Mouse (Mus musculus) fat pad, adult 2 months (tissue): ENCODE measurements around the gene Gpr85.
"Not testable (repeated sequence)": the region's sequence is repeated elsewhere in the genome, so short reads cannot be mapped to it uniquely, and the experiment has no call there.

Experiments used
- DNase-seq: peaks from one replicate; pipeline ENCODE4 v3.0.0-alpha.2; 2011; ENCODE audit warnings: low read depth, low spot score; ENCODE audit errors: extremely low read depth

The Gpr85 gene

DNA sequence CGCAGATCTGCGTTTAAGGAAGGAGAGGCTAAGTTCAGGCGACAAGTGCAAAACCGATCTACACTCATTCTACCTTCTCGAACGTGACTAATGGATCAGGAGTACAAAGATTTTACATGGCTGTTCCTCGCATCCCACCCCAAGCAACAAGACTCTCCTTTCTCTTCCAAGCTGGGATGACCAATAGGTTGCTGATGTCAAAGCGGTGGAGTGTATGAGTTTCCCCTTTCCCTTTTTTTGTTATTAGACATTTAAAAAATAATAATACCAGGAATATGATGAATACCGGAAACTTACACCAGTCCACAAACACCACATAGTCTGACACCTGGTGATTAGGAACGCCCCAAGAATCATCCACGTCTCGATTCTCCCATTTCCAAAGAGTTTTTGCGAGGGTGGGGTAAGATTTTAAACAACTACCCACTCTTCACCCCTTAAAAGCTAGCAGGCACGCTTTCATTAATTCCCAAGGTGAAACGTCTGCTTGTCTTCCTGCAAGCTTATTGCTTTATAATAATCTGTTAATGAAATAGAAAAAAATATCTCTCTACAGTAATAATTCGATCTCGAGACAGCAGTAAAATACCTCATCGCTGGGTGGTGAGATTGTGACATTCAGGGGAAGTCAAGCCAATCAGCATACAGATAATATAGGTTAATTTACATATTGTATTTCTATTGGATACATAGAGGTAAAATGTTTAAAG lies at the start of gene Gpr85:
Gene Gpr85 (minus strand): TSS at position 598 of the 710 bp plus-strand sequence.
- DNase-seq = no peak

DNA sequence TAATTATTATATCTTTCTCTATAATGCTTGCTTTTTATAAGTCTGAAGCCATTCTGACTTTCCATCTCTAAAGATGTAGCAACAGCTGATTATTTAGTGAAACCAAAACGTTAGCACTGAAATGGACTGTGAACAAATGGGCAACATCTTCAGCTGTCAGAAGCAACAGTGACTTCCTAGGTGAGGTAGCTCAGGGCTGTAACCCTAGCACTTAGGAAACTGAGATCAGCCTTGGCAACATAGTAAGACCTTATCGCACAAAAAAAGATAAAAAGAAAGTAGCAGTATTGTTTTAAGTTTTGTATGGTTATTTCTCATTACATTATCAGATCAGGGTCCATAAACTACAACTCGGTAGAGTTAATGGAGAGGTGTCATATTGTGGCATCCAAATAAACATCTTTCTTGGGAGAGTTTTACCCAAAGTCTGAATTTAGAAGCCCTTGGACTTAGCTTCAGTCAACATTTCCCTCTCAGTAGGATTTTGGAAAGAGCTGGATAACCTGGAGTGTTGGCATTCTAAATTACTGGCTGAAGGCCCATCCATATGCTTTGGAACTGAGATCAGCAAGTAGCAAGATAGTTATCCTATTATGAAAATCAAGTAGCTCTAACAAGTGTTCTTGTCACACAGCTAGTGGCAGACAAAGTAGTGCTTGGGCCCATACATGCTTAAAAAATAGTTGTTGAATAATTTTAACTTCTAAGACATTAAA lies 45.3 kb upstream of the Gpr85 start:
- DNase-seq = no peak

DNA sequence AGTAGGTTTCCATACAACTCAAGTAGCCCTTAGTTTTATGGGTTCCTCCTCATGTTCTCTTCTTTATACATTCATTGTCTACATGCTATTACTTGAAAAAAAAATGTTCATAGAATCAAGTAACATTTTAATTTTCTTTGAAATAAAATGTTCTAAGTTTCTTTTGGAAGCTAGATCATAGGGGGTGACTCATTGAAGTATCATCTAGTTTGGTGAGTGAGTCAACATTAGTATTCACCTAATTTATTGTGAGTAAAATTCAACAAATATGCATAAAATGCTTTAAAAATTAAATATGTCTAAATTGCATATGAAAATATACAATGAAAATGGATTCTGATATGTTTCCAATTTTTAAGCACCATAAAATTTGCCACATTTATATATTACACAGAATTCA lies 43.2 kb upstream of the Gpr85 start:
- no peak for DNase-seq

DNA sequence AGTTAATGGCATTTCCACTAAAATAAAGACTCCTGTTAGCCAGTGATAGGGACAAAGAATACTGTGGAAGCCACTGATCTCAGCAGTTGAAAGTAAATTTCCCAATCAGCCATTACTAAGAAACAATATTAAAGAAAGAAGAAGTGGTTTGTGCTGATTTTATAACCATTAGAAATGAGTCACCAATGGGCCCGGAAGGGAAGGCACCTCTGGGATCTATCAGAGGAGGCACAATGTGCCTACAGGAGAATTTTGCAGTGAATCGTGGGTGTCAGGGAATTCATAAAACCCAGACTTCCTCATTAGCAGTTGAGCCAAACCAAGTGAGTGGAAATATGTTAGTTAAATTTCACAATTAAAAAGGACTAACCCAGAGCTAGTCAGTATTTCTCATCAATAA lies 34.2 kb upstream of the Gpr85 start:
- peak; percentile 30 for DNase-seq

DNA sequence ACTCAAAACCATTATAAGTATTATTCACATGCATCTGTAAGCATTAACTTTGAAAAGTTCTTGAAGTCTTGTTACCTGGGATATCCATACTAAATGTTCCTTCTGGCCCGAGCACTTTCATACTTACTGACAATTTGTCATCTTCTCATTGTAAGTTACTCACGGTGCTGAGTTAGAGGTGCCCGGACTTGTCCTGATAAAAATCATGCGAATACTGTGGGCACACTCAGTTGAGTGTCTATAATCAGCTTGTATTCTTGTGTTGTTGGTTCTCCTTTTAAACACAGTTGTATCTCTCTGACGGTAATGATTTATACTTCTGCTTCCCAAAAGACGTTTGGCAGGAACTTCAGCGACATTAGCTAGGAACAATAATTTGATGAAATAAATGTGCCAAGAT lies 32.3 kb upstream of the Gpr85 start:
- peak; percentile 47 for DNase-seq

DNA sequence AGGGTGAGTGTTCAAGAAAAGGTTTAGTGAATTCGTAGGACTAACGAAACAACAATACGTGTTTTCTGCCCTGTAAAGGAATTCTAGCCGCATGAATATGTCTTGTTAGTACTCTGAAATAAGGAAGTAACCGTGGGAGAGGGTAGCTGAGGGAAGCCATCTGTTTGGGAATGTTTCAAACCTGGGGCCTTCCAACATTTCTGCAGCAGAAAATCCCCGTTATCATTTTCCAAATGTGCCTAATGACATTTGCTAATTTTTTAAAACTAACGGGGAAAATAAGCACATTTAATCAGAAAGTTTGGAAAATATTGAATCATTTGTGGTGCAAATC lies 31.9 kb upstream of the Gpr85 start:
- no peak for DNase-seq

DNA sequence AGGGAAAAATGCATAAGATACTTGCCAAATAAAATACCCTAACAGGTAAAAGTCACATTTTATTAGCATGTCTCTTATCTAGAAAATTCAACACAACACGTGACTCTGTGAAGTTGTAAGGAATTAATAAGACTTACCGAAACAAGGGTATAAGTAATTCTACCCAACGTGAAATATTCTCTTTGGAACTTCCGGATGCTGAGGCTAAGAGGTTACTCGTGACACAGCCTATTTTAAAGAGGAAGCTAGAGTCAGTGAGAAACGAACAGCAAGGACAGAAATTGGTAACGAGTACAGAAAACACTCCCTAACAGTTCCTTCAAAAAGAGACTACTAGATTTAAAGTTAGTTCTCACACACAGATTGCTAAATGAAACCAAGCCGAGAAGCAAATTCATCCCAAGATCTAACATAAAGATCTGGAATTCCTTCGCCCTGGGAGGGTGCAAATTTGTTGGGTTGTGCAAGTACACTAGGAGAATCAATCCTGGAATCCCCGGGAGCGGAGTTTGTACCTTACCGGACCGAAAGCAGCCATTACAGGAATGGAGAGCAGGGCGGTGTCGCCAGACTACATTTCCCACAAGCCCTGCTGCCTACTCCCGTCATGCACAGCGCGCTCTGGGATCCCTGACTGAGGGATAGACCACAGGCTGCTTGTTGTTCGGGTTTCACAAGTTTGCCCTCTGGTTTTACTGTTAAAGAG lies 31.3 kb upstream of the Gpr85 start, which contains the start of gene 2610001J05Rik:
Gene 2610001J05Rik (minus strand): TSS at position 600 of the 706 bp plus-strand sequence.
- DNase-seq = peak; percentile 85

DNA sequence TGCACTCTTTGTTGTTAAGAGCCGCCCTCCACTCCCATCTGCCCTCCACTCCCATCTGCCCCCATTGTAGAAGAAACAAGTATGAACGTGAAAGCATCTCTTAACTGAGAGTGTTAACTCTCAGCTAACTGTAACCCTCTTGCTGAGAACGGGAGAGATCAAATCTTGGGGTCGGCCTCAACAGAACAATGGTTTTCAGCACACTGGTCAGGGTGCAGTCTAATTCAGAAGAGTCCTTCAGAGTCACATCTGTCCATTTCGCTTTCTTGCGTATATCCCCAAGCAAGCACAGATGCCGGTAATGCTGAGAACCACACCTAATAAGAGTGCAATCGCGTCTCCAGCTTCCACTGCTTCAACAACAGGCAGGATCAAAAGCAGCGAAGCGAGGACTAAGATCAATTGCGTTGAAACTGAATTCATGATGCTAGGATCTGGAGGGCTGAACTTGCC lies 30.6 kb upstream of the Gpr85 start:
- DNase-seq = no peak

DNA sequence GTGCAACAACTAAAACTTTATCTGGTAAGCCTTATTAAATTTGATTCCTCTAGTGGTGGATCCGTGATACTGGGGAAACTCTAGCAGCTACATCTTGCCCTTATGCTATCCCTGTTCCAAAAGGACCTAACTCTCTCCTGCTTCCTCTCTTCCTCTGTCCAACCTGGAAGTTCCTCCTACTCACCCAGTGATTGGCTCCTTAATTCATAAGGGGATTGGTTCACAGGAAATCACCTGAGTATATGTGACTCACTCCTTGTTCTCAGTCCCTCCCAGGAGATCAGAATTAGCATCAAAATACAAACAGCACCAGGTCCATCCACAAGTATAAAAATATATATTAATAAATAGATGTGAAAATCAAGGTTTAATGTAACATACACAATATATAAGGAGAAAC lies 20.9 kb upstream of the Gpr85 start:
- no peak for DNase-seq

DNA sequence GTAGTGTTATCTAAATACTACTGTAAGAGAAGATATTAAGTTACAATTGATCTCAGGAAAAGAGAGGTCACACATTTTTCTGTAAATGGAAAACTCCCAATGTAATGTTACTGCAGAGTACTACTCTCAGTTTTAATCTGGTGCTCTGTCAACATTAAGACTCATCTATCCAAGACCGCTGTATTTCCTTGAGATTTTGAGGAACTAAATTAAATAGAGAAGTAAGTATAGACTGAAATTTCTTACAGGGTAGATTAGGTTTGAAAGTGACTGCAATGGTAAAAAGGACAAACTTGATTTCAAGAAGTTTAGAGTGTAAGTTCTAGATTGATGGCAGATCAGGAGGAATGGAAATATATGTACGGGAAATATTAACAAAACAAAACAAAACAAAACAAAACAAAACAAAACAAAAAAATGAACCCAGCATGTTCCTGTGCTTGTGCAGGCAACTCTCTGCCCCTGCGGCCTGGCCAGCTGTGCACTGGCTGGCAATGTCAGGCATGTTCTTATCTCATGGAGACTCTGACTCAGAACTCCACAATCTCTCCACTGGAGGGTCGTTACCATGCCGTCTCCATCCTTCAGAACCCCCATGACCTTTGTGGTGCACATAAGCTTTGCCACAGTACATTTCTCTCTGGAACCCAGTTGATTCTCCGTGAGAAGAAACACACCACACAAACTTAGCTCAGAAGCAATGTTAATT lies 20.3 kb upstream of the Gpr85 start:
- DNase-seq = no peak

DNA sequence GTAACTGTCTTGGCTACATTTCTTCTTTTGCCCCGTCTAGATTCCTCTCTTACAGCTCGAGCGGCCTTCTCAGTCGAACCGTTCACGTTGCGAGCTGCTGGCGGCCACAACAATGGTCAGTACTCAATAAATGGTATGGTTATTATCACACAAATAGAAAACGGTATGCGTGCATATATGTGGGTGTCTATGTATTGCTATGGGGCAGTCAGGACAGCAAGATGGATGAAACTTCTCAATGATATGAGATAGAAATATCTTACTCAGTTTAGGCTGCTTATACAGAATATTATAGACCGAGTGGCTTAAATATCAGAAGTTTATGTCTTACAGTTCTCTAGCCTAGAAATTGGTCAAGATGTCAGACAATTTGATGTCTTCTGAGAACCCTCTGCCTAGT lies 14.5 kb upstream of the Gpr85 start:
- DNase-seq = no peak

DNA sequence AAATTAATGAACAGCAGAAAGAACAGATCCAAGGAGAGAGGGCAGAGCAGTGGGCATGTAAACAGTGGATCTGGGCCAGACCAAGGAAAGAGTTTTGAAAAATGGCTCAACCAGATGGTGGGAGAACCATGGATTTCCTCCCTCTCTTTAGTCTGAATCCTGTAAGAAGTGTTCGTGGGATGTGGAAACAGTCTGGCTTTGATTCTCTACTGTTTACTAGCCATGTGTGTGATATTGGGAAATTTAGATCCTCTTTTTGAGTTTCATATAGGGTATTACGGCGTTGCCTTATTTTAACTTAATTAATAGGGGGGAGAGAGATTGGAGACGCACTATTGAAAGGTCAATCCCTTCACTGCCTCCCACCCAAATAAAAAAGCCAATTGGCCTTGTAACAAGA lies 13.5 kb upstream of the Gpr85 start:
- DNase-seq = no peak

DNA sequence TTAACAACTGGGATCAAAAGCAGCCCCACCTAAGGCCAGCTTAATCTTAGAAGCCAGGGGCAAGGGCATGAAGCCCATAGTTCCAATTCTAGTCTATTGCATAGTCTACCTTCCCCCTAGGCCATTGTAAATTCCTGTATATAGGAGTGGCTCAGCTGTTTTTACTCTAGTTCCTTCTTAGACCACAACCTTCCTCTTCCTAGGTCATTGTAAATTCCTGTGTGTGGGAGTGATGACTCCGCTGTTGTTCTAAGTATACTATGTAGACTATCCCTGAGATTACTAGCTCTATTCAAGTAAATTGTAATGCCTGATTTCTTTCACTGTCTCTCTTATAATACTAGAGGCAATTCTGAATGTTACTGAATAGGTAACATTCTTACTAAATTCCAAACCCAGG lies 6.3 kb upstream of the Gpr85 start:
- not testable (repeated sequence) for DNase-seq

DNA sequence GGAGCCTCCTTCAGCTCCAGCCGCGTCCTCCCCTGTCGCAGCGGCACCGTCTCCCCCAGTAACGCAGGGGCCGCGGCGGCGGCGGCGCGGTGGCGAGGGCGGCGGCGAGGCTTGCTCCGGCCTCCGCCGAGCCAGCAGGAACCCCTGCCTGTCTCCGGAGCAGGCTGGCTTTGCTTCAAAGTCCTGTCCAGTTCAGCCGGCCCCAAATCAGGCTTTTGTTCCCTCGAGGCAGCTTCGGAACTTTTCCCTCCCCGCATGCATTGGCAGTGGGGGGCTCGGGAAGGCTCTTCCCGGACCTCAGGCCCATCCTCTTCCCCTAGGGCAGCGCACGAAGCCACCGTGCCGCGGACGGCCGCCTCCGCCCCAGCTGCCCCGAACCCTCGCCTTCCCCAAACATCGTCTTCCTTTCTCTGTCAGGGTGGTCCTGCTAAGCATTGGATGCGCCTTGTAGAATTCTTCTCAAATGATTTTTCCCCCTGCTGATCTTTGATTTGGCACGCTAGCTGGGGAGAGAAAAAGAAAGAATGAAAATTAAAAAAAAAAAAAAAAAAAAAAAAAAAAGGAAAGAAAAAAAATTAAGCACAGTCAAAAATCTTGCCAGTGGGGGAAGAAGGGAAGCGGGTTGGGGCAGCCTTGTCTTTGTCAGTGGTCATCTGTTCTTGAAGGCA lies 931 bp downstream of the Gpr85 start:
- no peak for DNase-seq

DNA sequence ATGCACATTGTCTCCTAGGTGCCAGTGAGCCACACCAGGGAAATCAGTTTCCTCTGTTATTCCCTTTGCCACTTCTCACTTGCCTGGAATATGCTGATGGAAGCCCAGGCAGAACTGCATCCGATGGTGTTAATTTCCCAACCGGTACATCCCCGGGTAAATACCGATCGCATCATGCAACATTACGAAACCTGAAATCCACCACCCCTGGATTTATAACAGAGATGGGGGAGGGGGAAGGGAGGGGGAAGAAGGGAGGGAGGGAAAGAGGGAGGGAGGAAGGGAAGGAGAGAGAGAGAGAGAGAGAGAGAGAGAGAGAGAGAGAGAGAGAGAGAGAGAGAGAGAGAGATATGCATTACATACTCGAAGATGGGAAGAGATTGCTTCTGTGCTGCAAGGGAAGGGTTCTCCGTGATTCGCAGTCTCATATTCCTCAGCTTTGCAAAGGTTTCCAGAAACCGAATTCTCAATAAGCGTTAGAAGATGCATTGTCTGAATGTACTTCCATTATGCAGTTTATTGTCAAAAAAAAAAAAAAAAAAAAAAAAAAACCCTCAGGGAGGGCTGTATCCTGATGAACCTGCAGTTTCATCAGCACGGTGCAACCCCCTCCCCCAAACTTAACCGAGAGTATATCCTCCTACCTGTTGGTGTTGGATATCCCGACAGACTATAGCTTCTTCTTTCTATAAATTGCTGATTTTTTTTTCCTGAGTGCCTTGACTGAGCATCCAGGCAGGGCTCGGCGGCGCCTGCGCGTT lies 1.6 kb downstream of the Gpr85 start:
- DNase-seq = no peak

DNA sequence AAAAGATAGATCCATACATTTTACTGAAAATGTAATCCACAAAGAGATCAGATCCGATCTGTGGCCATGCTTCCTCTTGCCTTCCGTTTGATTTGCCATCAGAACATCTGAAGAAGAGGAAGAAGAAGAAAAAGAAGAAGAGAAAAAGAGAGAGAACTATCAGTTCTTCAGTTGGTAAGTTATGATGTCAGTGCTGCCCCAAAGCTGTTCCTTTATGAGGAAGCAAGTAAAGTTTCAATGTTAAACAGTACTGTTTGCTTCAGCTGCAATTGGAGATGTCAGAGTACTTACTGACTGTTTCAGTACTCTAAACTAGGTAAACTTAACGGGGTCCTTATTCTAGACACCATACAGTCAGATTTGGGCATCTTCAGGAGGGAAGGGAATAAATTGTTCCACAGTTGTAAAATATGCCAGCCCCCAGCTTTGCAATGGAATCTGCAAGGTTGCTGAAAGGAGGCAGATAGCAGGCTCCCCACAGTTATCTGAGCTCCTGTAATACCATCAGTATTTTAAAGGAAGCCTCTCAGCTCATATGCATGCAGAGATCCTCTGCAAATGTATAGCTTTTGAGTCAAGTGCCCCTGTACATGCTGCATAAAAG lies 2.7 kb downstream of the Gpr85 start:
- no peak for DNase-seq

DNA sequence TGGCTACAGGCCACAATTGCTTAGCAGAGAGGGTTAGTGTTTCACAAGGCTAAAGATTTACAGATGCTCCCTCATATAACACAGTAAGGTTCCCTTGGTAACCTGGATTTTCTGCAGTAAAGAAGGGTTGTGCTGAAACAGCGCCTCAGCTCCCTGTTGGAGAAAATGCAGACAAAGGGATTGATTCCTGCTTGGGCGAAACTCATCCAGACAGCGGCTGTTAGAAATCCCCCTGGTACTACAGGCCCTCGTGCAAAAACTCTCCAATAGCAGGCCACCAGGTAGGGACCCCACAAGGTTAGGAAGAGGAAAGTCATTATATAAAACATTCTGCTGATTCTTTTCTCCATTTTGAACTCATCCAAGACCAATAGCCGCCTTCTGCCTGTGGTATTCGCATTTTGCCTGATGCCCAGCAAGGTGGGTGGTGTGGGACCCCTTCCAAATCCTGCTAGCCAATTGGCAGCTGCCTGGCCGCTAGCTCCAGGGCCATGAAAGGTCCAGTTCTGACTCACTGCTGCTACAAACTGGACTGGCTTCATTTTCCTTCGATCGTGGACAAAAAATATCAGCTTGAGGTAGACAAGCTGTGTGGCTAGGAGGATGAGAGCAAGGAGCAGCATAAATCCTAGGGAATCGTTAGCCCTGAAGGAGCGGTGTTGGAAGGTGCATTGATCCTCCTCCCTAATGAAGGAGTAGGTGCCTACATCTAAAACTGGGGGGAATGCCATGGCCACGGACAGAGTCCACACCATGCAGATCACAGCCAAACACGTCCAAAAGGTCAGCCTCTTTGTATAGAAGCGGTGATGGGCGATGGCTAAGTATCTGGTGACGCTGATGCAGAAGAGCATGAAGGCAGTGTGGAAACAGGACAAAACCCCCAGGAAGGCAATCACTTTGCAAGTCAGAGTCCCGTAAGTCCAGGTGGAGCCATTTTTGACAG lies 3.7 kb downstream of the Gpr85 start:
- no peak for DNase-seq

DNA sequence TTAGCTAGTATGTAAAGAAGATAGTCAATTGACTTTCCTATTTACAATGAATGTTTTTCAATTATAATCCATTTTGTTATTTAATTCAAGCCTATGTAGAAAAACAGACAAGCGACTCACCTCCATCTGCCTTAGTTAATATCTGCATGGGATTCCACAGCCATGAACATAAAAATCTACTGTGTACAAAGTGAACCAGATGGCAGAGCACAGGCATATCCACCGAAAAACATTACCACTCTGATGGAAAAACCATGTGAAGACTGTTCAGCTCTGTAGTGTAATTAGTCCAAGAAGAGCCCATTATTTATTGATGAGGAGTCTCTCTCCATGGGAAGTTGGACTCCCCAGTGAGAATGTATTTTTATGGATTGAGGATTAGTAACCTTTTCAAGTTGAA lies 7.0 kb downstream of the Gpr85 start:
- DNase-seq = no peak

DNA sequence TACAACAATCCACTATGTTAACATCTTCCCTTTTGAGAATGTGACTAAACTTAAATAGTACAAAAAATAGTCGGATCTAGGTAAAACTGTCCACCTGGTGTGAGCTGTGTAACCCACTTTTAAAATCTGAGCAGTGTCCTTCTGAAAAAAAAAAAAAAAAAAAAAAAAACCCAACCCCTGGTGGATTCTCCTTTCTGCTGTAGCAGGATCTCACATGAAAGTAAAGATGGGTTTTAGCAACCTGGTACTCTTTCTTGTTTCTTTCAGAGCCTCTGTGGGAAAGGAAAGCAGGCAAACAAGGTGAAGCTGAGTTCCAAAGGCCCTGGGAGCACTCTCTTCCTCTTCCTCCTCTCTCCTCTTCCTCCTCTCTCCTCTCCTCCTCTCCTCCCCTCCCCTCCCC lies 10.9 kb downstream of the Gpr85 start:
- no peak for DNase-seq
